Mouse (Mus musculus): ENCODE measurements around the gene Hspb9.

Gene Hspb9

DNA sequence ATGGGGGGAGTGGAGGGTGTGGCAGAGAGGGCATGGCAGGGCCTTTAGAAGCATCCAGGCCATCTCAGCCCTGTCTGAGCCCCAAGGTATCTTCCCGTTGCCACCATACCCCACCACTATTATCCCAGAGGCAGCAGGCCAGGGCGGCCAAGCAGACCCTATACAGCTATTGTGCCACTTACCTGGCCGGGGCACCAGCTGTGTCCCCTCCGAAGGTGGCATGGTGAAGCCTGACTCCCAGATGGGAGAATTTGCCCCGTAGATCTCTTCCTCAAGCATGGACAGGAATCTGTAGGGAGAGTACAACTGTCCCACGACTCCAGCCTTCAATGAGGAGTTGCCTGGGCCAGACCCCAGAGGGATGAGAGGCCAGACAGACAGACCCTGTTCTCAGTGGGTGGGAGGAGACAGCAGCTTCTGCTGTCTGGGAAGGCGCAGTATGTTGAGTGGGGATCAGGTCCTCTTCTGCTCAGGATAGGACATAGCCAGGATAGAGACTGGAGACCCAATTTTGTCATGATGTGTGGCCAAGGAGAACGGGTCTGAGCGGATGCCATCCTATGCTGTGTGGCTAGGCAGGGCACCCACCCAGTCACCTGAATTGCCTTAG, 4.3 kb upstream of the Hspb9 start:
- no peak for DNase-seq

DNA sequence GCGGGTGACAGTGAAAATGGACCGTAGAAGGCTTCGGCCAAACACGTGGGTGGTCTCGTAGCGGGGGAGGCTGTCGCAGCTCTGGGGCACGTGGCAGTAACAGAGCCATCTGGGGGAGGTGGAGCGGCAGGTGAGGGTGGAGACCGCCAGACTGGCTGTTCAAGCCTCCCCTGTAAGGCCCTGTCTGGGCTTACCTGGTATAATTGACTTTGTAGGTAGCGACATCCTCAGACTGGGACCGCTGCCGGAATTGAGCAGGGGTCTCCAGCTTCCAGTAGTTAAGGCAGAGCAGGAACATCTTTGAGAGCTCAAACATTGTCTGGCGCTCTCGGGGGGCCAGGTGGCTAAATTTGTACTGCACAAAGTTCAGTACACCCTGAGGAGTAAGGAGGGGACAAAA, 3.1 kb upstream of the Hspb9 start:
- no peak for DNase-seq

DNA sequence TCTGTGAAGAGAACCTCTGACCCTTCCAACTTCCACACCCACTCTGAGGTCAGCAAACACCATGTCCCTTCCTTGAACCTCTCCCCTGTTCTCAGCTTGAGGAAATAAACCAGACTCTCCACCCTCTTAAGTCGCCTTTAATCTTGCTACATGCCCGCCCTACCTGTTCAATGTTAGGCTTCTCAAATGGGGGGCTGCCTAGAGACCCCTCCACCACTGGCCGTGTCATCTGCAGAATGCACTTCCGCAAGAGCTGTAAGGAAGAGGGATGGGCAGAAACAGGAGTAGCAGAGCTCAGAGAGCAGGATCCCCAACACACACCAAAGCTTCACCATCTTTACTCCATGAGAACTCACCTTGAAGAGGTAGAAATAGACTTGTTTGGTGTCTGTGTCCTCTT, 2.7 kb upstream of the Hspb9 start:
- no peak for DNase-seq

DNA sequence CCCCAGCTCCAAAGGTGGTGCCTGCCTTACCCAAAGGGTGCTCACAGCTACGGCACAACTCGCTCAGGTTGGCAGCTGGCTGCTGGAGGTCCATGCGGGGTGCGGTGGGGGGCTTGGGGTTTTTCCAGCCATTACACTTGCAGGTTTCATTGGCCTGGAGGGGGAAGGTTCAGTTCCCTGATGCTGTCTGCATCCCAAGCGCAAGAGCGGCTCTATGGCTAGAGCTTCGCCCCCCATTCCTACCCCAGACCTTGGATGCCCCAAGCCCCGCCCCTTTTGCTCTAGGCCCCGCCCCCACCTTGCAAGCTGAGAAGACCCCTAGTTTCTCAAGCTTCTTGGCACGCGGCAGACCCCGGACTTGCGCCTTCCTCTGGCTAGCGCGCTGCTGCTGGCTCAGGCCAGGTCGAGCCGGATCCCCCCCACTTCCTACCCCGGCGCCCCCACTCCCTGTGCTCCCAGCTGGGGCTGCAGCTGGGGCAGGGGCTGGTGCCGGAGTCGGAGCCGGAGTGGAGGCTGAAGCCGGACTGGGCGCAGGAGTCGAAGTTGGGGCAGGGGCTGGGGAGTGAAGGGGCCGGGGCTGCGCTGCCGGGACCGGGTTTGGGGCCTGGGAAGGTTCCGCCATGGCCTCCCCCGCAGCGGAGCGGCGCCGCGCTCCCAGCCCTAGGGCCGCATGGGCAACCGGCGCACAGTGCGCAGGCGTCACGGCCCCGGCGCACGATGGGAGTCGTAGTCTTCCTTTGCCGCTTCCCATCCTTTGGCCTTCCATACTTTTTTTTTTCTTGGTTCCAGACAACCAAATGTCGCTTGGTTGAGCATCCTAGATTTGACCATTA, 1.7 kb upstream of the Hspb9 start, which contains the start of gene Kat2a:
TSS of gene Kat2a (minus strand) at position 683 of the 833 bp plus-strand sequence.
- peak; percentile 81 for DNase-seq

DNA sequence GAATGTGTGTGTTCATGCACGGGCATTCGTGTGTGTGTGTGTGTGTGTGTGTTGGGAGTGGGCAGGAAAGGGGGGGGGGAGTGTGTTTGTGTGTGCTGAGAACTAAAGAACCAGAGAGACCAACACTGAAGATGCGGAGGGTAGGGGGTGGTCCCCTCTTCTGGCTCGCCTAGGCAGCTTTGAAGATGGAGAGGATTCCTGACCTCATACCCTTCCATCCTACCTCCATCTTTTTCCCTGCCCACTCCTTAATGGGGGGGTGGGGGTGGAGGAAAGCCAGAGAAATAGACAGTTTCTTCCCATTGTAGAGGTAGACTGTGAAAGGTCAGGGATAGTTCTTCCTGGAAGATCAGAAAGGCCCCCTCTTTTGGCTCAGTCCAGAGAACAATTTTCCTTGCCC, 476 bp upstream of the Hspb9 start:
- no peak for DNase-seq

DNA sequence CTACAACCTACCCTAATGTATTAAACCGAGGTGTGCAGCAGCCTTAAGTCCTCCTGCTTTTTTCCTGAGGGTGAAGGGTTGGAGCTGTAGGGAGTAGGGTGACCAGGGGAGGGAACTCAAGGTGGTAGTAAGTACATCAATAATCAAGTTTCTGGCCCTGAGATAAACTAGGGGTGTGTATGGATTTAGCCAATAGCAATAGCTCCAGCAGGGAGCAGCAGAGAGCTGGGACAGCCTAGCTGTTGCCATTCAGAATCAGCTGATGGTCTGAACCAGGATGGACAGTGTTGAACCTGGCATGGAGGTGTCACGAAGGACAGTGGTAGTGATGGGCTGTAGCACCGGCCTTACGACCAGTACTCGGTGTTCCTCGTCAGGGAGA, 875 bp downstream of the Hspb9 start:
- DNase-seq, result peak; percentile 80

DNA sequence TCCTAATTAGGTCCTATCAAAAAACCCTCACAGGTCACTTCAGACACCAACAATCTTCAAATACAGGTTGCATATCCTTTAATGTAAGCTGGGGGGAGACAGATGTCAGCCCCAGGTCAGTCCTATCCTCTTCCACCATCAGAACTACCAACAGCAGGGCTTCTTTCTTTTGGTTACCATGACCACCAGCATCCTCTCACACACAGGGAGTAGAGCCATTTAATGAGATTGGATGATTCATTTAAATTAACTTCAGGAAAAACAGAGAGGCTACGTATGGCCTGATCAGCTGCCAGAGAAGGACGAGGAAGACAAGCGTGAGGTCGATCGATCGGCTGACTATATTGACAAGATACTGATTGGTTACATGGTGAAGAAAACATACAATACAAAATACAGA, 1.3 kb downstream of the Hspb9 start:
- DNase-seq, result no peak

DNA sequence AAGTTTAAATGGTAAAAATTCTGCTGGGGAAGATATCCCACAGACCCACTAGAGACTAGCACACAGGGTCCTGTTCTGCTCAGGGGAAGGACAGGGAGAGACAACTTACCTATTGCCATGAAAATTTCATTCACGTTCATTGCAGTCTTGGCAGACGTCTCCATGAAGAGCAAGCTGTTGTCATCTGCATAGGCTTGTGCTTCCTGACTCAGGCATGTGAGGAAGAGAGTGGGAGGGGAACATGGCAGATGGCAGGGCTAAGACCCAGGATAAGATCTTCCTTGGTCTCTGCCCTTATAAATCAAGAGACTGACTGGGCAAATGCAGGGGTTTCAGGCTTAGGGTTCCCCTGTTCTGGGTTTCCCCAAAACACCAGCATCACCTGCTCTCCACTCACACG, 3.0 kb downstream of the Hspb9 start:
- DNase-seq, result no peak

DNA sequence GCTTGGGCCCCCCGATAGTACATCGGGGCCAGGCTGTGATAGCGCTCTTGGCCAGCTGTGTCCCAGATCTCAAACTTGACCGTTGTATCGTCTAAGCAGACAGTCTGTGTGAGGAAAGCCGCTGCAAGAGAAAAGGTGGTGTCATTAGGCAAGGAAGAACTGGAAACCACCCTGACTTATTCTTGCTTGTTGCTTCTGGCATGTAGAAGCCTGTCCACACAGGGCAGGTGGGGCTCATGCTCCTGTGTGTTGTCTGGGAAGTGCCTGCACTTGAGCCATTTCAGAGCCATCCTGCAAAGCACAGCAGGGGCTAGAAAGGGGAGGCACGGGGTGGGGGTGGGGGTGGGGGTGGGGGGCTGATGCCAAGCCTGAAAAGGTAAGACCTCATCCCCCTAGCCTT, 4.8 kb downstream of the Hspb9 start:
- no peak for DNase-seq

DNA sequence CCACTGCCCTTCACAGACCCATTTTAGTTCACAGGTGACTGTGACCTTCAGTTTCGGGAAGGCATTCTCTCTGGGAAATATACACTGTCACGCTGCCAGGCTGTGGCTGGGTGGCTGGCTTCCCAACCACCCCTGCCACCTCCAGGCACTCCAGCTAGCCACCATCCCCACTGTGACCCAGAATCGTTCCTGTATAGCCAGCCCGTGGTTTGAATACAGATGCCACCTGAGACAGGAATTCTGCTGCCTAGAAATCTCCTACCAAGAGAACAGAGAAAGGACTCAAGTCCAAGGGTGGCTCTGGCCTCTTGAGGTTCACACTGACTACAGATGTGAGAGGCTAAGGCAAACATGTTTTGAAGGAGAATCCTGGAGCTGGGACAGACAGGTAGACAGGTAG, 5.2 kb downstream of the Hspb9 start:
- no peak for DNase-seq

DNA sequence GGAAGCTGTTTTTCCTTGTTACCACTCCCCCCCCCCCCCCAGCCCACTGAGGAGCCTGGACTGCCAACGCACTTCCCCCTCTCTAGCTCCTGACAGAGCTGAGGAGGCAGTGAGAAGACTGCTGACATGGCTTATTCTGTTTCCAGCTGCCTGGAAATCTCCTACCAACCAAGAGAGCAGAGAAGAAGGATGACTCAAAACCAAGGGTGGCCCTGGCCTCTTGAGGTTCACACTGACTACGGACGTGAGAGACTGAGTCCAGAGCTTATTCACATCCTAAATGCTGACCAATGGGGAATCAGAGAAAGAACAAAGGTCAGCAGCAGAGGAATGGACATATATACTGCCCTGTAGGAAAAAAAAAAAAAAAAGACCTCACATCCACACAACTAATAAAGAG, 5.7 kb downstream of the Hspb9 start:
- no peak for DNase-seq

DNA sequence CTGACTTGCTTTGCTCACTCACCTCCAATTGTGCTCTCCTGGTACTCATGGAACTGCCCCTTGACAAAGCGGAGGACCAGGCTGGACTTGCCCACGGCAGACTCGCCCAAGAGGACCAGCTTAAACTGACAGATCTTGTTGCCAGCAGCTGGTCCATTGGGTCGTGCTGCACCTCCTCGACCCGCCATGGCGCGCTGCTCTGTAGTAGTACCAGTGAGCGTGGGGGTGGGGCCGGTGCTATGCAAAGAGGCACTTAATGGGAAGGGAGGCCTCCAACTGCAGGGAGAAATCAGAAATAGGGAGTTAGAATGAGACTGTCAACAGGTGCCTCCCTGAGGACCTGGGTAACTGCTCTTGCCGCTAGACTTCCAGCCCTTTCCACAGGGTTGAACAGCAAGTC, 6.2 kb downstream of the Hspb9 start:
- DNase-seq, result no peak

DNA sequence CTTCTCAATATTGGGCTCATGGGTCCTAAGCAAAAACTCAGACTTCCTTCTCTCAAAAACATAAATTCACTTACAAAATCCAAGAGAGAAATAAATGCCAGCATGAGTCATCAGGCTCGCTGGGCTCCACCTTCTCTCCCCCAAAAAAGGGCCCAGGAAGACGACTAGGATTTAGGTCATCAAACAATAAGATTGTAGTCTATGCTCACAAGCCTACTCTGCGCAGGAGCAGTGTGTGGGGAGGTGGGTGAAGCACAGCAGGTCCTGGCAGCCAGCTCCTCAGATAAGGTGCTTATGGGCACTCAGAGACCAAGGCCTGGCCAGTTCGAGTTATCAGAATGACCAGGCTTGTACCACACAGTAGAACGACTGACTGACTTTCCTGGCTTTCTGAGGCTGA, 6.7 kb downstream of the Hspb9 start:
- DNase-seq, result no peak

DNA sequence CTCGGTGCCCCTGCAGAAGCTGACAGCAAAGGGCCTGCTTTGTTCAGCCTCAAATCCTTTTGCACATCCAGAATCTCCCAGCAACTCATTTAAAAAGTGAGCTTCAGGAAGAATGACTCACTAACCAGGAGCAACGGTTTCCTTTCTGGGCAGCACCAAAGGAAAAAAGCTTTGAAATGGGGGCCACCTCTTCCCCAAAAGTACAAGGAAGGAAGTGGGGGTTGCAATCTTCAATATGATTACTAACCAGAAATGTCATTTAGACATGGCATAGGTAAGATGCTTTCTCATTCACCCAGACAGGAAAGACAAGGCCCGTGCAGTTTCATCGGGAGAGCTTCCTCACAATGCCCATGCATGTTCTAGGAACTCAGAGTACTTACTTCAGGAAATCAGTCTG, 7.6 kb downstream of the Hspb9 start:
- DNase-seq, result no peak

DNA sequence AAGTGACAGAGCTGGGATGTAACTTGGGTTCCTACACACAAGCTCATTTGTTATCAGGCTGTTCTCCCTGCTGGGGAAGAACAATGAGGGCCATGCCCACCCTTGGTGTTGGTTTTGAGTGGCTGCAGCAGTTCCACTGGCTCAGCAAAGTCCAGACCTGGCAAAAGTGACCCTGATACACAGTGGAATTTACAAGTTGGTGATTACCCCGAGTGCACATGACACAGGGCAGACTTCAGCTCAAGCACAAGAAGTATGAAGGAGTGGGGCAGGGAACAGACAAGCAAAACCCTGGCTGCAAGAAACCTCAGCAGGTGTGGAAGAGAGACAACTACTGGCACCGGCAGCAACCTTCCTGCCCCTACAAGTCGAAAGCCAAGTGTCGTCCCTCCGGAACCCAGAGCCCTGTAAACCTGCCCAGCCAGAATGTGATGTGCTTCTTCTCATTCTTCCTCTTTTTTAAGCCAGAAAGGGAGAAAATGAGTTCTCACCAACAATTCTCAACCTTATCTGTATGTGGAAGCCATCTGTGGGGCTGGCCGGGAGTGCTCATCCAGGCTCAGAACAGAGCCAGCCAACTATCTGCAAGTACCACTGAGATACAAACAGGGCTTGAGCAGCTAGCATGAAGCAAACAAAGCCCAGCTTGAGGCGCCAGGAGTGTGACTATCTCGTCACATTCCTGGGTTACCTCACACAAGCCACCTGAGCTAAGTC, 8.3 kb downstream of the Hspb9 start:
- no peak for DNase-seq

DNA sequence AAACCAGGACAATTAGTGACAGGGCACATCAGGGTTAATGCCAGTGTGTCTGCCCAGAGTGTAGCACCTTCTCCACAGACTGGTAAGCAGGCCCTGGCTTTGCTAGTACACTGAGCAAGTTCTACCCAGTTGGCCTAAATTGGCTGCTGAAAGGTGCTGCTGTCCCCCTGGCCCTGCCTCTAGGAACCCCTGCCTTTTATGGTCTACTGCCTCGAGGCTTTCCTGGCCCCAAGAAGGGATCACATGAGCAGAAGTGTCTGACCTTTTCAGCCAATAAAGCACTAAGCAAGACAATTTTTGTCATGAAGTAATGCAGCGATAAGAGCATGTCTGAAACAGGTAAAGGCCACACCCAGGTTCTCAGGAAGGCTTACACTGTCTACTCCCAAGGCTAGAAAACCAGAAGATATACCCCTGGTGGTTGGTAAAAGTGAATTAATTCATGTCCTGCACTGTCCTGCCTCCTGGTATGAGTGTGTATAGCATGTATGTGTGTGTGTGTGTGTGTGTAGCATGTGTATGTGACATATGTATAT, 8.9 kb downstream of the Hspb9 start:
- no peak for DNase-seq

DNA sequence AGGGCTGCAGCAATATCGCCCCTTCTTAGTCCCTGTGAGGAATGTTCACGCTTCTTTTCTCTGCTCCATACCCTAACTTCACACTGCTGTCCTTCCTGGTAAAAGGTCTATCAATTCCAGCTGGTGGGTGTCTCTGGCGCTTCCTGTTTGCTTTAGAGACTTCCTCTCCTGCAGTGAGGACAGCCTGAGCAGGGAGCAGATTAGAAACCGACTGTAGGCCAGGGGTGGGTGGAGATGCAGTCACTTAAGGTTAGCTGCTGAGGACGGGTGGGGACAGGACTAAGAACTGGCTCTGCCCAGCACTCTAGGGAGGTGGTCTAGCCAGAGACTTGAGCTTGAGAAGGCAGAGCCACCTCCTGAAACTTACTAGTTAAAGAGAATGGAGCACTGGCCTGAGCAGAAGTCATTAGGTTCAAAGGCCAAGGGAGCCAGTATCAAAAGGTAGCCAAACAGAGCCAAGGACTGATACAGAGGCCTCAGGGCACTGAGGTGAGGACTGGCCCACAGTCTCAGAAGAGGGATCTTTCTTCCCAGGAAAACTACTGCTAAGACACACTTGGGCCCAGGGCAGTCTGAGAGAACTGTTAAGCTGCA, 11.4 kb downstream of the Hspb9 start:
- no peak for DNase-seq

DNA sequence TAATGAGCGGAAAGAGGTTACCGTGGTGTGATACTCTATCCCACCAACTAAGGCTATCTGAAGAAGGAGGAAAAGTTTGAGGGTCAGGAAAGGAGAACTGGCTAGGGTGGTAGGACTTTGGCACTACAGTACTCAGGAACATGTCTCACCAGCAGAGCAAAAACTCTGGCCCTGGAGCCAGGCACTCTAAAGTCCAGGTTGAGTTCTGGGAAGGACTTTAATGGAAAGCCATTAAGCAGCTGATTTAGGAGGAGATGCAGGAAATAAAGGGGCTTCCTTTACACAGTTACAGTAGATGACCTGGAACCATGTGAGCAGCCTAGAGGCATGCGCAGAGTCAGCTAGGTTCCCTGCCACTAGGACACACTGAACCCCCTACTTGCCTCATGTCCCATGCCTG, 13.6 kb downstream of the Hspb9 start:
- DNase-seq, result no peak

DNA sequence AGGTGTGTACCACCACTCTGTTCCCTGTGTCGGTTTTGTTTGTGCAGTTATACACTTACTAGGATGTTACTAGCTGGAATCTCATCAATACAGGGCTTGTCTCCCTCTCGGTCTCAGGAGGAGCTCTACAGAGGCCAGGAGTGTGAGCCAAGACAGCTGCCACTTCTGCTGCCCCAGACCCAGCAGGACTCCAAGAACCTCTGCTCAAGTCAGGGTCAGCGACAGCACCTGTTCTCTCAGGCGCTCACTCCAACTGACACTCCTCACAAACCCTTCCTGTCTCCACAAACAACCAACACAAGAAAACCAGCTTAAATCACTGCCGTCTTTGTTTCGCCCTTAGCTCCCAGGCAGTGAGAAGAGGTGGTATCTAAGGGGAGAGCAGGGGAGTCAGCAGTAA, 15.0 kb downstream of the Hspb9 start:
- DNase-seq, result no peak

DNA sequence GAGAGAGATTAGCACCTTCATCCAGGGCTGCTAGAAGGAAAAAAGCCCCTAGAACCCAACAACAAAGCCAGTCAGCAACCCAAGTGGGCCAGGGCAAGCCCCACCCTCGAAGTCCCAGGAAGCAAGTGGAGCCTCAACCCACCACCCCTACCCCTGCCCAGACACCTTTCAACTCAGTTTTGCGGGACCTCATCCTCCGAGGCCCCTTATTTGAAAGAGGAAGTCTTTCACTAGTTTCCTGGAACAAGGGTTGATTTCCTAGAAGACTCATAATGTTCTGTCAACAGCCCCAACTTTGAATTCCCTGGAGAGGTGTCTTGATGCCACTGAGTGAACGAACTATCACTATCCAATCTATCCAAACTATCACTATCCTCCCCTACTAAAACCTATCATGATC, 16.3 kb downstream of the Hspb9 start:
- no peak for DNase-seq

DNA sequence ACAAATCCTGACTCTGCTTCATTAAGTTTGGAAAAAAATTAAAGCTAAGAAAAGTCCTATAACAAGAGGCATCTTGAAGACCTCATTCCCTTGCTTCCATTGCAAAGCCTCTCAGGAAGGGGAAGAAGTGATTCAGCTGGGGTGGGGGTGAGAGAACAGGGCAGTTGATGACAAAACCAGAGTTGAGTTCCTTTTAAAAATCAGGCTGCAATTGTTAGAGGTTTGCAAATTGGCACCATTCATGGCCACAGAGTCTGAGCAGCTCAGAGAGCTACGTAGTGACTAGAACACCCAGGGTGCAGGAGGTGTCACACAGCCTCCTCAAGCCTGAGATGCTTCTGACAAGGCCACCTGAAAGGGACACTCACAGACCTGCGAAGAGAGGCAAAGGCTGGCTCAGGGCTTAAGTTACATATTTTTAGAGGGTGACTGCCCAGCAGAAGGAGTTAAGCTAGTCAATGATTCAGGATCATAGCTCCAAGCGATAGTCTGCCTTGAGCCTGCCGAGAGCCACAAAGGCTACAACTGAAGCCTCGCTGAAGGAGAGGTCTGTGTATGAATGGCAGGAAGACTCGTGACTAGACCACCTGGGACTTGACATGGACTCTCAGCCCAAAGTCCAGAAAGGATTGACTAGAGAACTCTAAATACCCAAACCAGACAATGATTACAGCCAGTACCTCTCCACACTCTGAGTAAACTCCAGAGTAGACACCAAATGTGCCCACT, 17.0 kb downstream of the Hspb9 start:
- no peak for DNase-seq

DNA sequence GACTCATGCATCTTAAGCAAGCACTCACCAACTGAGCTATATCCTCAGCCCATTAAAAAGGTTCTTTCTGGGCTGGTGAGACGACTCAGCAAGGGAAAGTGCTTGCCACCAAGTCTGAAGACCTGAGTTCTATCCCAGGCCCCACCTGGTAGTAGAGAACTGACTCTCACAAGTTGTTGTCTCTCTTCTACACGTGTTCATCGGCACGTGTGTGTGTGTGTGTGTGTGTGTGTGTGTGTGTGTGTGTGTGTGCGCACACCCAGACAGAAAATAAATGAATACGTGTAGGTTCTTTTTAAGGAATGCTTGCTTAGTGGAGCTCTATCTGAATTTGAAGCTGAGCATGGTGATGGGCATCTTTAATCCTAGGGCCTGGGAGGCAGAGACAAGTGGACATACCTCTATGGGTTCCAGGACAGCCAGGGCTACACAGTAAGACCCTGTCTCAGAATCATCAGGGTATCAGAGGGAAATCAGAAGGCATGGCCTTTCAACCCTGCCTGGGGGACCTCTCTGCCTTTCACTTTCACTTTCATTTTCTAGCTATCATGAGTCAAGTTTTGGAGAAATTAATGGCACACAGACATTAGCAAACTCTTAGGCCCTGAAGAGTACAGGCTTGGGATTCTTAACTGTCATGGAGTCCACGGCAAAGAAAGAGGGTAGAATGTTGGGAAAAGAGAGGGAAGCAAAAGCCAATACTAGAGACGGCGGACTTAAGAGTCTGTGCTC, 21.6 kb downstream of the Hspb9 start:
- DNase-seq, result no peak

Measured in layer of hippocampus, adult 9-11 months (tissue).